Comparison of ENCODE assay signal across 8 mouse cellular contexts in the genomic region with DNA sequence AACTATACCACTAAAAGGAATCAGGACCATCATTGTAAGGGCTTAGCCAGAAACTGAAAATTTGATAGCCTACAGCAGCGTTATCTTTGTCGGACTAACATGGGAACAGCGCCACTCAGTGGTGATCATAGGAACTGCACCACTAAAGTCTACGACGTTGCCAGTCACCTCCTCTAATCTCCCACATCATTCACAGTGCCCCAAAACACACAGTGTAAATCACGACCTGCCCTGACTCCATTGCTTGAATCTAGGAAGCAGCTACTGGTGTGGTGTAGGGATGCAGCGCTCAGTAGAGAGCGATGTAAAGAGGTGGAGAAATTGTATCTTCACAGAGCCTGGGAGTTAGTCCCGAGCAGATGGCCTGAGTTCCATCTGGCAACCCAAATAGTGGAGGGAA. TPM values are rescaled to one million over a fixed set of nuclear protein-coding genes. Genes with fewer than 3 reads are reported as not detected.
A peak's percentile ranks its signal among the peaks of the same experiment; 100 is the strongest.
DNase-seq lines count a peak whose midpoint lies in the region; TF ChIP-seq lines count a peak whose summit lies in the region.

No protein-coding gene starts in this region.

- peak; percentile 83; the same call in 1 of the 2 replicates for TF ChIP-seq CTCF in embryonic fibroblast, embryonic 13.5 days (IDR thresholded peaks at IDR 0.05; ENCODE audit: borderline replicate concordance, insufficient read depth, low read length)
- peak; percentile 82 for TF ChIP-seq CTCF in lung, adult 2 months (IDR thresholded peaks at IDR 0.05; ENCODE audit: insufficient read depth, low read length)

- no peak overlapping the region for H3K27ac ChIP-seq in embryonic fibroblast, embryonic 13.5 days (ENCODE audit: insufficient read depth, low read length)

- peak; percentile 74 for DNase-seq in CD4-positive helper T cell, adult 2 months (ENCODE audit: low read depth, low spot score)
- peak; percentile 54 to 57 for DNase-seq in adrenal gland, postnatal 4 days (ENCODE audit: low spot score in 2 of 2)
- peak; percentile 79 to 88 for DNase-seq in heart, postnatal 36 days
- DNase-seq in layer of hippocampus, adult 11-12 months (ENCODE audit: low spot score): peak; percentile 87
- DNase-seq in lung, adult 2 months: peak; percentile 74
- DNase-seq in ovary, adult 18-20 months (ENCODE audit: low spot score): peak; percentile 37
- peak; percentile 34 to 36 for DNase-seq in thymus, adult 18-20 months

- peaks cover 2% of the 10 kb centered on the region; the same call in 1 of the 2 replicates for H3K4me1 ChIP-seq in embryonic fibroblast, embryonic 13.5 days (ENCODE audit: control insufficient read depth, insufficient read depth, low read length)
- no peaks in the 10 kb centered on the region; the same call in 1 of the 2 replicates for H3K4me1 ChIP-seq in lung, adult 2 months (ENCODE audit: control insufficient read depth, insufficient read depth, low read length)

- WGBS in lung, adult 2 months: 10% methylated on average over 9 of the region's 9 CpGs

- TF ChIP-seq POLR2A in embryonic fibroblast, embryonic 13.5 days (IDR thresholded peaks at IDR 0.05; ENCODE audit: low read depth, low read length): no peak
- TF ChIP-seq POLR2A in lung, adult 2 months (IDR thresholded peaks at IDR 0.05; ENCODE audit: borderline replicate concordance, extremely low read depth, low read depth, low read length): no peak

- H3K4me3 ChIP-seq in embryonic fibroblast, embryonic 13.5 days (ENCODE audit: insufficient read depth, low read length): no peak overlapping the region
- no peak overlapping the region for H3K4me3 ChIP-seq in lung, adult 2 months (replicated peaks; ENCODE audit: extremely low read depth, low read depth, low read length)

- intact Hi-C loops in heart, postnatal 36 days (cut with DNase I): loop anchor here (1.0 to 5.0 kb wide), 6 partner anchors 163 to 919 kb away; partner anchors contain the start of genes Cpe and Msmo1

RNA-seq across cellular contexts. Expression of gene Tmem192, which starts 5.5 kb away (rescaled TPM):
- total RNA-seq in adrenal gland, postnatal 4 days (2021): 10 to 100 TPM; 42.9 to 46.6 TPM
- 25.1 and 32.5 TPM in 2 replicates for polyA plus RNA-seq in embryonic fibroblast, embryonic 13.5 days (2011; ENCODE audit: insufficient read length, low read depth, missing spikeins)
- total RNA-seq in heart, postnatal 36 days (2021): 10 to 100 TPM; 19.7 to 26.1 TPM
- polyA plus RNA-seq in lung, adult 2 months (2012; rRNA removed): 31.7 and 45.1 TPM in 2 replicates

RNA-seq across cellular contexts. Expression of gene Trim75, which starts 46.1 kb away (rescaled TPM):
- not detected for total RNA-seq in adrenal gland, postnatal 4 days (2021)
- not detected in 2 replicates for polyA plus RNA-seq in embryonic fibroblast, embryonic 13.5 days (2011; ENCODE audit: insufficient read length, low read depth, missing spikeins)
- total RNA-seq in heart, postnatal 36 days (2021): not detected
- not detected in 2 replicates for polyA plus RNA-seq in lung, adult 2 months (2012; rRNA removed)

Comparison
In these comparisons a context has a peak if more than half of its experiments do, and no peak if none do; other contexts are left out.
1. DNase-seq: peak in every context shown above with its lines; median percentile 87 in layer of hippocampus, adult 11-12 months; 84 in heart, postnatal 36 days; 74 in CD4-positive helper T cell, adult 2 months; 74 in lung, adult 2 months; 56 in adrenal gland, postnatal 4 days; 37 in ovary, adult 18-20 months; 35 in thymus, adult 18-20 months.